Mouse (Mus musculus): ENCODE measurements at regions not wholly inside any gene's neighbourhood (a gene's known extent, or its start where the extent isn't known, plus 50 kb on each side); places are given as distances from the start of the nearest gene placed in this dataset.

GRCm38 (mm10) chr5:41206462-41206861 lies 501.5 kb downstream of the Rab28 start:
- DNase-seq, result no peak

GRCm38 (mm10) chr5:41204417-41204816 lies 503.5 kb downstream of the Rab28 start:
- no peak for DNase-seq

GRCm38 (mm10) chr5:41187193-41187592 lies 520.8 kb downstream of the Rab28 start:
- DNase-seq, result no peak

- DNase-seq, result no peak
Measured at GRCm38 (mm10) chr5:41177220-41177619, 530.7 kb downstream of the Rab28 start.

- DNase-seq, result no peak
Measured at GRCm38 (mm10) chr5:41165870-41166626, 541.9 kb downstream of the Rab28 start.

- no peak for DNase-seq
Measured at GRCm38 (mm10) chr5:41125050-41125449, 582.9 kb downstream of the Rab28 start.

- no peak for DNase-seq
Measured at GRCm38 (mm10) chr5:41117658-41118057, 590.3 kb downstream of the Rab28 start.

- no peak for DNase-seq
Measured at GRCm38 (mm10) chr5:41087773-41088172, 620.2 kb downstream of the Rab28 start.

GRCm38 (mm10) chr5:41076412-41076811 lies 631.5 kb downstream of the Rab28 start:
- DNase-seq, result no peak

GRCm38 (mm10) chr5:41061646-41062045 lies 646.3 kb downstream of the Rab28 start:
- DNase-seq, result no peak

GRCm38 (mm10) chr5:41061222-41061621 lies 646.7 kb downstream of the Rab28 start:
- no peak for DNase-seq

- no peak for DNase-seq
Measured at GRCm38 (mm10) chr5:41058015-41058414, 649.9 kb downstream of the Rab28 start.

GRCm38 (mm10) chr5:41051948-41052347 lies 656.0 kb downstream of the Rab28 start:
- DNase-seq, result peak; percentile 11

GRCm38 (mm10) chr5:41048515-41048914 lies 659.4 kb downstream of the Rab28 start:
- no peak for DNase-seq

- no peak for DNase-seq
Measured at GRCm38 (mm10) chr5:41045221-41045620, 662.7 kb downstream of the Rab28 start.

- DNase-seq, result peak; percentile 88
Measured at GRCm38 (mm10) chr5:41044465-41044864, 663.5 kb downstream of the Rab28 start.

GRCm38 (mm10) chr5:41038790-41039189 lies 669.2 kb downstream of the Rab28 start:
- DNase-seq, result no peak

- DNase-seq, result no peak
Measured at GRCm38 (mm10) chr5:41006692-41007091, 701.3 kb downstream of the Rab28 start.

GRCm38 (mm10) chr5:40986562-40986961 lies 721.4 kb downstream of the Rab28 start:
- DNase-seq, result no peak

GRCm38 (mm10) chr5:40974892-40975291 lies 733.1 kb downstream of the Rab28 start:
- DNase-seq, result no peak

- DNase-seq, result peak; percentile 71
Measured at GRCm38 (mm10) chr5:40952901-40953595, 754.9 kb downstream of the Rab28 start.

GRCm38 (mm10) chr5:40929127-40929526 lies 778.8 kb downstream of the Rab28 start:
- no peak for DNase-seq

GRCm38 (mm10) chr5:40920920-40921319 lies 787.0 kb downstream of the Rab28 start:
- DNase-seq, result no peak

GRCm38 (mm10) chr5:40908803-40909202 lies 799.2 kb downstream of the Rab28 start:
- DNase-seq, result no peak
